Mouse (Mus musculus): ENCODE measurements around the gene Rtn3. TPM values are rescaled to one million over a fixed set of nuclear protein-coding genes. Genes with fewer than 3 reads are reported as not detected.
"Not testable (repeated sequence)": the region's sequence is repeated elsewhere in the genome, so short reads cannot be mapped to it uniquely, and the experiment has no call there.

Gene Rtn3
- polyA plus RNA-seq, 1 experiment from 2014 or later: 129 TPM

DNA sequence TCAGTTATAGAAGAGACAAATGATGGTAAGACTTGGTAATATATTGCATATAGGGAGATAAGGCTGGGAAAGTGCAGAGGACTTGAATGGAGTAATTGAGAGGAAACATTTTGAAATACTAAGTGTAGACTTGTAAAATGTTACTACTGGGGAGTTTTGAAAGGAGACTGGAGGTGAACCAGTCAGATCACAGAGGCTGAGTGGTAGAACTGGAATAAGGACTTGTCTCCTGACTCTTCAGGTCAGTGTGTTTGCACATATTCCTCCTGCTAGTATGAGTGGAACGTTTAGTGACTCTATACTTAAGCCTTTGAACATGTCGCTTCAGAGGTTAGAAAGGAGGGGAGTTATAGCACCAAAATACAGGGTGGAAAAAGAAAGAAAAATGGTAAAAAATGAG is 19.4 kb upstream of the Rtn3 start:
- 79% methylated on average over 2 of the region's 2 CpGs for WGBS
- H3K9ac ChIP-seq: no peak overlapping the region
- no peak overlapping the region for H3K27ac ChIP-seq (replicated peaks)
- no peaks in the 10 kb centered on the region for H3K9me3 ChIP-seq
- H3K4me2 ChIP-seq: no peak overlapping the region
- H3K36me3 ChIP-seq: no peaks in the 10 kb centered on the region
- H3K4me3 ChIP-seq: no peak overlapping the region
- H3K27me3 ChIP-seq (replicated peaks): no peaks in the 10 kb centered on the region
- peaks cover 19% of the 10 kb centered on the region for H3K4me1 ChIP-seq
- no peak for ATAC-seq (ENCODE audit: extremely low read depth, insufficient number of reproducible peaks, low FRiP score, low TSS enrichment)

GRCm38 (mm10) chr19:7500701-7501100 is 17.6 kb upstream of the Rtn3 start:
- Histone ChIP-seq H3K27ac (replicated peaks) (no peak overlapping the region), H3K9ac (no peak overlapping the region), H3K9me3 (no peaks in the 10 kb centered on the region), H3K4me2 (no peak overlapping the region), H3K4me3 (no peak overlapping the region), H3K4me1 (peaks cover 21% of the 10 kb centered on the region), H3K36me3 (no peaks in the 10 kb centered on the region), H3K27me3 (replicated peaks) (no peaks in the 10 kb centered on the region)
- ATAC-seq (ENCODE audit: extremely low read depth, insufficient number of reproducible peaks, low FRiP score, low TSS enrichment): no peak
- 88% methylated on average over 1 of the region's 1 CpGs for WGBS

- Histone ChIP-seq H3K9me3 (no peaks in the 10 kb centered on the region), H3K4me2 (no peak overlapping the region), H3K36me3 (no peaks in the 10 kb centered on the region), H3K4me3 (no peak overlapping the region), H3K27me3 (replicated peaks) (no peaks in the 10 kb centered on the region), H3K9ac (no peak overlapping the region), H3K4me1 (peaks cover 21% of the 10 kb centered on the region), H3K27ac (replicated peaks) (no peak overlapping the region)
- no peak for ATAC-seq (ENCODE audit: extremely low read depth, insufficient number of reproducible peaks, low FRiP score, low TSS enrichment)
- 83% methylated on average over 2 of the region's 2 CpGs for WGBS
These were observed 15.7 kb upstream of the Rtn3 start for GRCm38 (mm10) chr19:7498816-7499215.

DNA sequence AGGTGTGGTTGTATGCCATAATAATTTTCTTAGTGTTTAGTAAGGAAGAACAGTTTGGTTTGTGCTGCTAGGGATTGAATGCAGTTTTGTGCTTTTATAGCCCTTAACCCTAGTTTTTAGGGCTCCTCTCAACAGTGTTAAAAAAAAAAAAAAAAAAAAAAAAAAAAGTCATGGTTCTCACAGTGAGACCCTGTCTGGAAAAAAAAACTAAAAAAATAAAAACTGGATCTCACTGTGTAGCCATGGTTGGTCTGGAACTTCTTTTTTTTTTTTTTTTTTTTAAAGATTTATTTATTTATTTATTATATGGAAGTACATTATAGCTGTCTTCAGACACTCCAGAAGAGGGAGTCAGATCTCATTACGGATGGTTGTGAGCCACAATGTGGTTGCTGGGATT is 13.0 kb upstream of the Rtn3 start:
- Histone ChIP-seq H3K9ac (0 out of 2 replicates have a peak overlapping the region, but pooled peaks have one; percentile 95), H3K4me2 (peak overlapping the region; percentile 87)
- not testable (repeated sequence) for H3K4me1 ChIP-seq; H3K9me3 ChIP-seq; H3K27me3 ChIP-seq (replicated peaks); ATAC-seq (ENCODE audit: extremely low read depth, insufficient number of reproducible peaks, low FRiP score, low TSS enrichment); H3K27ac ChIP-seq (replicated peaks); H3K36me3 ChIP-seq; H3K4me3 ChIP-seq
- WGBS: 77% methylated on average over 1 of the region's 1 CpGs

GRCm38 (mm10) chr19:7495221-7496038 is 12.3 kb upstream of the Rtn3 start:
- Histone ChIP-seq H3K4me1 (peaks cover 8% of the 10 kb centered on the region), H3K4me3 (peak overlapping the region; percentile 84), H3K9me3 (no peaks in the 10 kb centered on the region), H3K27ac (replicated peaks) (peak overlapping the region; percentile 99), H3K9ac (peak overlapping the region; percentile 95), H3K36me3 (no peaks in the 10 kb centered on the region), H3K4me2 (peak overlapping the region; percentile 87), H3K27me3 (replicated peaks) (no peaks in the 10 kb centered on the region)
- ATAC-seq (ENCODE audit: extremely low read depth, insufficient number of reproducible peaks, low FRiP score, low TSS enrichment): no peak
- 42% methylated on average over 14 of the region's 14 CpGs for WGBS

GRCm38 (mm10) chr19:7494187-7495015 is 11.3 kb upstream of the Rtn3 start:
- peak; percentile 87 for ATAC-seq (ENCODE audit: extremely low read depth, insufficient number of reproducible peaks, low FRiP score, low TSS enrichment)
- H3K4me3 ChIP-seq: peak overlapping the region; percentile 84
- H3K9me3 ChIP-seq: no peaks in the 10 kb centered on the region
- H3K4me1 ChIP-seq: peaks cover 8% of the 10 kb centered on the region
- no peaks in the 10 kb centered on the region for H3K27me3 ChIP-seq (replicated peaks)
- H3K27ac ChIP-seq (replicated peaks): peak overlapping the region; percentile 99
- H3K4me2 ChIP-seq: peak overlapping the region; percentile 87
- no peaks in the 10 kb centered on the region for H3K36me3 ChIP-seq
- WGBS: under 1% methylated on average over 84 of the region's 84 CpGs
- H3K9ac ChIP-seq: peak overlapping the region; percentile 95

- Histone ChIP-seq H3K4me1 (peaks cover 6% of the 10 kb centered on the region), H3K4me3 (peak within 1 kb of the TSS; percentile 84), H3K27ac (replicated peaks) (peak within 1 kb of the TSS; percentile 99), H3K27me3 (replicated peaks) (no peaks in the 10 kb centered on the region), H3K9me3 (no peaks in the 10 kb centered on the region), H3K4me2 (peak within 1 kb of the TSS; percentile 87), H3K9ac (peak within 1 kb of the TSS; percentile 95), H3K36me3 (no peaks in the 10 kb centered on the region)
- 27% methylated on average over 31 of the region's 31 CpGs for WGBS
- ATAC-seq (ENCODE audit: extremely low read depth, insufficient number of reproducible peaks, low FRiP score, low TSS enrichment): no peak
These were observed 10.5 kb upstream of the Rtn3 start, which contains the start of gene Atl3 for GRCm38 (mm10) chr19:7493352-7494186. Gene Atl3, plus strand, starts transcription at chr19:7494040.

GRCm38 (mm10) chr19:7492682-7493081 is 9.6 kb upstream of the Rtn3 start:
- Histone ChIP-seq H3K4me2 (no peak overlapping the region), H3K9ac (no peak overlapping the region), H3K27ac (replicated peaks) (no peak overlapping the region), H3K9me3 (no peaks in the 10 kb centered on the region), H3K4me3 (no peak overlapping the region), H3K27me3 (replicated peaks) (no peaks in the 10 kb centered on the region), H3K36me3 (no peaks in the 10 kb centered on the region), H3K4me1 (peaks cover 10% of the 10 kb centered on the region)
- no peak for ATAC-seq (ENCODE audit: extremely low read depth, insufficient number of reproducible peaks, low FRiP score, low TSS enrichment)
- WGBS: 88% methylated on average over 2 of the region's 2 CpGs

GRCm38 (mm10) chr19:7491960-7492359 is 8.9 kb upstream of the Rtn3 start:
- WGBS: 88% methylated on average over 6 of the region's 6 CpGs
- no peak overlapping the region for H3K4me2 ChIP-seq
- H3K9ac ChIP-seq: no peak overlapping the region
- H3K4me1 ChIP-seq: peaks cover 11% of the 10 kb centered on the region
- no peak for ATAC-seq (ENCODE audit: extremely low read depth, insufficient number of reproducible peaks, low FRiP score, low TSS enrichment)
- H3K4me3 ChIP-seq: no peak overlapping the region
- no peaks in the 10 kb centered on the region for H3K9me3 ChIP-seq
- H3K27ac ChIP-seq (replicated peaks): no peak overlapping the region
- no peaks in the 10 kb centered on the region for H3K27me3 ChIP-seq (replicated peaks)
- H3K36me3 ChIP-seq: no peaks in the 10 kb centered on the region

GRCm38 (mm10) chr19:7487680-7488079 is 4.6 kb upstream of the Rtn3 start:
- no peak overlapping the region for H3K27ac ChIP-seq (replicated peaks)
- no peaks in the 10 kb centered on the region for H3K36me3 ChIP-seq
- H3K27me3 ChIP-seq (replicated peaks): no peaks in the 10 kb centered on the region
- 59% methylated on average over 8 of the region's 8 CpGs for WGBS
- ATAC-seq (ENCODE audit: extremely low read depth, insufficient number of reproducible peaks, low FRiP score, low TSS enrichment): no peak
- H3K9ac ChIP-seq: no peak overlapping the region
- H3K9me3 ChIP-seq: no peaks in the 10 kb centered on the region
- H3K4me3 ChIP-seq: no peak overlapping the region
- H3K4me1 ChIP-seq: peaks cover 14% of the 10 kb centered on the region
- H3K4me2 ChIP-seq: no peak overlapping the region

GRCm38 (mm10) chr19:7484076-7484475 is 995 bp upstream of the Rtn3 start:
- Histone ChIP-seq H3K36me3 (no peaks in the 10 kb centered on the region), H3K4me2 (peak overlapping the region; percentile 90), H3K4me3 (peak overlapping the region; percentile 91), H3K27me3 (replicated peaks) (no peaks in the 10 kb centered on the region), H3K4me1 (peaks cover 30% of the 10 kb centered on the region), H3K9ac (peak overlapping the region; percentile 77; the same call in 1 of the 2 replicates), H3K9me3 (no peaks in the 10 kb centered on the region), H3K27ac (replicated peaks) (peak overlapping the region; percentile 79; the same call in 1 of the 2 replicates)
- WGBS: 33% methylated on average over 5 of the region's 5 CpGs
- no peak for ATAC-seq (ENCODE audit: extremely low read depth, insufficient number of reproducible peaks, low FRiP score, low TSS enrichment)

Measured in heart, embryonic 13.5 days (tissue).